Mouse (Mus musculus): Measurements from ENCODE around the gene Tm6sf2. TPM values are rescaled to one million over a fixed set of nuclear protein-coding genes. Genes with fewer than 3 reads are reported as not detected.
"Not testable (repeated sequence)": the region's sequence is repeated elsewhere in the genome, so short reads cannot be mapped to it uniquely, and the experiment has no call there.

The Tm6sf2 gene
- 1.1 and 1.3 TPM in 2 replicates for polyA plus RNA-seq (2015; fragmentation: Nextera tagmentation; extraction: Ambion mirVana)

- peaks cover 49% of the 10 kb centered on the region for H3K36me3 ChIP-seq (ENCODE audit: poor library complexity, severe bottlenecking)
- peak within 1 kb of the TSS; percentile 25; the same call in 1 of the 2 replicates for H3K4me2 ChIP-seq
- no peak within 1 kb of the TSS for H3K4me3 ChIP-seq
- 11% methylated on average over 21 of the region's 27 CpGs for WGBS
- no peak within 1 kb of the TSS for H3K27ac ChIP-seq
- no peaks in the 10 kb centered on the region for H3K27me3 ChIP-seq
- no peaks in the 10 kb centered on the region for H3K9me3 ChIP-seq (replicated peaks)
- no peaks in the 10 kb centered on the region for H3K4me1 ChIP-seq
- ATAC-seq, result peak; percentile 53; the same call in 1 of the 2 replicates
- no peak within 1 kb of the TSS for H3K9ac ChIP-seq
These were observed at the start of gene Tm6sf2 for GRCm38 (mm10) chr8:70072441-70073069. Gene Tm6sf2, plus strand, starts transcription at chr8:70072924.

DNA sequence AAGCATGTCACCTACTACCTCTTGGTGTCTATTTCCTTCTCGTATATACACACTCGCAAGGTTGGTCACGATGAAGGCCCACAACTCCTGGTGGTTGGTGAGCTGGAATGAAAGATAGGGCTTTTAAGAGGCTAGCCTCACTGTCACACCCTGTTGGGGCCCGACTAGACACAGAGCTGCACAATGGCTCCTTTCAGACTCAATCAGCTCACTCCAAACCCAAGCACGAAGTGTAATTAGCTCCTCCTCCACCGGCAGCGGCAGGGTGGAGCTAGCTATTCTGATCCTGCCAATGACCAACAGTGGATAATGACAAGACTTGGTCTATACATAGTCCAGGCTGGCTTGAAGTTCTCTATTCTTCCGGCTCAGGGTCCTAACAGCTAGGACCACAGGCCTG, 49.1 kb upstream of the Tm6sf2 start:
- H3K4me1 ChIP-seq, result no peaks in the 10 kb centered on the region
- H3K27ac ChIP-seq, result no peak overlapping the region
- no peak for ATAC-seq
- H3K4me2 ChIP-seq, result no peak overlapping the region
- WGBS, result 49% methylated on average over 8 of the region's 8 CpGs
- H3K9me3 ChIP-seq (replicated peaks), result no peaks in the 10 kb centered on the region
- H3K27me3 ChIP-seq, result no peaks in the 10 kb centered on the region
- no peak overlapping the region for H3K4me3 ChIP-seq
- H3K36me3 ChIP-seq (ENCODE audit: poor library complexity, severe bottlenecking), result peaks cover 100% of the 10 kb centered on the region
- no peak overlapping the region for H3K9ac ChIP-seq

GRCm38 (mm10) chr8:70026151-70026550, 46.6 kb upstream of the Tm6sf2 start:
- 88% methylated on average over 2 of the region's 2 CpGs for WGBS
- Histone ChIP-seq H3K4me2 (no peak overlapping the region), H3K9ac (no peak overlapping the region), H3K9me3 (replicated peaks) (no peaks in the 10 kb centered on the region), H3K4me1 (no peaks in the 10 kb centered on the region), H3K27ac (no peak overlapping the region), H3K36me3 (ENCODE audit: poor library complexity, severe bottlenecking) (peaks cover 100% of the 10 kb centered on the region), H3K27me3 (no peaks in the 10 kb centered on the region), H3K4me3 (no peak overlapping the region)
- ATAC-seq, result no peak

DNA sequence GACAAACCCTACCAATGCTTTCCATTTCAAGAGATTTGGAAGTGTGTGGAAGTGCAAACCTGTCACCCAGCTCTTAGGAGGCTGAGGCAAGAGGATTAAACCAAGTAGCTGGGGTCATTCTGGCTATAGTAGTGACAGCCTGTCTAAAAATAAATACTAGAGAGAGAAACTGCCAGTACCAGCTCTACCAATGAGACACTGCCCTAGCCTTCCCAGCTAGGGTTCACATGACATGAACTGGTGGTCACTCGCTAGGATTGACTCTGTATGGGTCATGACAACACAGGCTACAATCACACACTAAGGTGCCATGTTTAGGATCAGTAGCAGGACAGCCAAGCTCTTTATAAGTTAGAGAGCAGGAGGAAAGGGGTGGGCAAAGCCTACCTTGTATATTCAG, 42.5 kb upstream of the Tm6sf2 start:
- no peak for ATAC-seq

GRCm38 (mm10) chr8:70037994-70038393, 34.7 kb upstream of the Tm6sf2 start:
- no peak overlapping the region for H3K4me2 ChIP-seq
- WGBS, result 91% methylated on average over 1 of the region's 1 CpGs
- no peak for ATAC-seq
- H3K4me1 ChIP-seq, result peaks cover 25% of the 10 kb centered on the region
- H3K36me3 ChIP-seq (ENCODE audit: poor library complexity, severe bottlenecking), result peaks cover 14% of the 10 kb centered on the region
- no peak overlapping the region for H3K27ac ChIP-seq
- no peaks in the 10 kb centered on the region for H3K9me3 ChIP-seq (replicated peaks)
- H3K27me3 ChIP-seq, result no peaks in the 10 kb centered on the region
- no peak overlapping the region for H3K4me3 ChIP-seq
- H3K9ac ChIP-seq, result no peak overlapping the region

More for the DNA sequence above, 42.5 kb upstream of the Tm6sf2 start:
- Histone ChIP-seq H3K27ac (no peak overlapping the region), H3K9me3 (replicated peaks) (no peaks in the 10 kb centered on the region), H3K4me3 (no peak overlapping the region), H3K4me2 (no peak overlapping the region), H3K9ac (no peak overlapping the region), H3K4me1 (no peaks in the 10 kb centered on the region), H3K27me3 (no peaks in the 10 kb centered on the region), H3K36me3 (ENCODE audit: poor library complexity, severe bottlenecking) (peaks cover 77% of the 10 kb centered on the region)
- WGBS, result 96% methylated on average over 1 of the region's 1 CpGs

- Histone ChIP-seq H3K27ac (peak overlapping the region; percentile 41; the same call in 1 of the 2 replicates), H3K4me3 (peak overlapping the region; percentile 90), H3K4me2 (peak overlapping the region; percentile 86), H3K9me3 (replicated peaks) (no peaks in the 10 kb centered on the region), H3K36me3 (ENCODE audit: poor library complexity, severe bottlenecking) (0 out of 2 replicates have a peak, but pooled peaks cover 6% of the 10 kb centered on the region), H3K9ac (peak overlapping the region; percentile 94), H3K27me3 (no peaks in the 10 kb centered on the region), H3K4me1 (peaks cover 39% of the 10 kb centered on the region)
- peak; percentile 23 for ATAC-seq
- WGBS, result 1% methylated on average over 47 of the region's 47 CpGs
These were observed 30.7 kb upstream of the Tm6sf2 start for GRCm38 (mm10) chr8:70041885-70042546.

DNA sequence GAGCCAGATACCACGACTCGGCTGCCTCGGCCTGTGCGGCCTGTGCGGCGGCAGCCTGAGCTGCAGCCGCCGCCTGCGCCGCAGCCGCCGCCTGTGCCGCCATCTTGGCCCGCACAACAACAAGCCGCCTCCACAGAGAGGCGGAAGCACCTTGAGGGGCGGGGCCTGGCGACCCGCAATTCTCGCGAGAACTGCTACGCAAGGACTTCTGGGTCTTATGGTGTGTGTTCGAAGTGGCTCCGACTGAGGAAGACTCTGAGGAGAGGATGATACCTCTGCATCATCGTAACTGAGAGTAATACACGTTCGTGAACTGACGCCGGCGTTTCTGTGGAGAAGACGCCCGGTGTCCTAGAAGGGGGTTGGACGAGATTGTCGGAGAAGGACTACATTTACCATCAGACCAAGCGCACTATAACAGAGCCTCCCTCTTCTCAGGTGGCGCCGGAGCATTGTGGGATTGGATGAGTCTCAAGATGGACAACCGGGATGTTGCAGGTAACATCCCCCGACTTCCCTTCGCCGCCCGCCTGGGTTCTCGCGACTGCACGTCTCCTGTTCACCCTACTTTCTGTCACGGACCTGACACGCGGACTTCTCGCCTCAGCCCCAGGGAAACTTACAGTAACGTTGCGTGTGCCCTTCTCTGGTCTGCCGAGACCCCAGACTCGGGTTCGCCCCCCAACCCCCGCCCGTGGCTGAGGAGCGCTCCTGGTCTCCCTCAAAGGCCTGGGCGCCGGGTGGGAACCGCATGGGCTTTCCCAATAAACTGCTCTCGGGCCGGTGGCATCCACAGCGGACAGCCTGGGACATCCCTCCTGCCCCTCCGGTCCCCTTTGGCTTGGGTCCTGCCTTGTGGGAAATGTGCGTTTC, 29.9 kb upstream of the Tm6sf2 start, which contains the start of the genes Mau2 and Sugp1:
Gene Mau2, minus strand, starts transcription at position 152 of the 873 bp plus-strand sequence.
Gene Sugp1, plus strand, starts transcription at position 231 of the 873 bp plus-strand sequence.
- Histone ChIP-seq H3K4me2 (peak within 1 kb of the TSS; percentile 86), H3K9me3 (replicated peaks) (no peaks in the 10 kb centered on the region), H3K27ac (peak within 1 kb of the TSS; percentile 80), H3K4me3 (peak within 1 kb of the TSS; percentile 90), H3K27me3 (no peaks in the 10 kb centered on the region), H3K9ac (peak within 1 kb of the TSS; percentile 94), H3K36me3 (ENCODE audit: poor library complexity, severe bottlenecking) (0 out of 2 replicates have a peak, but pooled peaks cover 6% of the 10 kb centered on the region), H3K4me1 (peaks cover 39% of the 10 kb centered on the region)
- under 1% methylated on average over 65 of the region's 65 CpGs for WGBS
- peak; percentile 98 for ATAC-seq

DNA sequence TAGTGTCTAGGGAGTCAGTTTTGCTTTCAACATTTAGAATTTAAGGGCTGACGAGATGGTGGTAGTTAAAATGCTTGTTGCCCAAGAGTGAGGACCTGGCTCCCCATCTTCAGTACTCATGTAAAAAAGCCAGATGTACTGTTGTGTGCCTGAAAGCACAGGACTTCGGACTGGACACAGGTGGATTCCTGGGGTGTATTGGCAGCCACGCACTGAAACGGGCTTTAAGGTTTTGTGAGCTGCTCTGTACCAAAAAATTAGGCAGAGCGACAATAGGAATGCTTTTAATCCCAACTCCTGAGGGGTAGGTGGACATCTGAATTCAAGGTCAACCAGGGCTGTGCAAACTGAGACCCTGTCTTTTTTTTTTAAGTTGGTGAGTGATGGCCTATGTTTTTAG, 28.7 kb upstream of the Tm6sf2 start:
- no peak overlapping the region for H3K27ac ChIP-seq
- H3K4me2 ChIP-seq, result peak overlapping the region; percentile 86
- peak overlapping the region; percentile 90 for H3K4me3 ChIP-seq
- H3K27me3 ChIP-seq, result no peaks in the 10 kb centered on the region
- 91% methylated on average over 5 of the region's 5 CpGs for WGBS
- H3K9me3 ChIP-seq (replicated peaks), result no peaks in the 10 kb centered on the region
- peaks cover 39% of the 10 kb centered on the region for H3K4me1 ChIP-seq
- H3K36me3 ChIP-seq (ENCODE audit: poor library complexity, severe bottlenecking), result peaks cover 6% of the 10 kb centered on the region; the same call in 1 of the 2 replicates
- no peak for ATAC-seq
- peak overlapping the region; percentile 94; the same call in 1 of the 2 replicates for H3K9ac ChIP-seq

GRCm38 (mm10) chr8:70049662-70050061, 23.1 kb upstream of the Tm6sf2 start:
- Histone ChIP-seq H3K4me1 (no peaks in the 10 kb centered on the region), H3K4me2 (no peak overlapping the region), H3K36me3 (ENCODE audit: poor library complexity, severe bottlenecking) (peaks cover 60% of the 10 kb centered on the region), H3K27me3 (no peaks in the 10 kb centered on the region), H3K27ac (no peak overlapping the region), H3K9me3 (replicated peaks) (no peaks in the 10 kb centered on the region), H3K4me3 (no peak overlapping the region), H3K9ac (no peak overlapping the region)
- ATAC-seq, result no peak

DNA sequence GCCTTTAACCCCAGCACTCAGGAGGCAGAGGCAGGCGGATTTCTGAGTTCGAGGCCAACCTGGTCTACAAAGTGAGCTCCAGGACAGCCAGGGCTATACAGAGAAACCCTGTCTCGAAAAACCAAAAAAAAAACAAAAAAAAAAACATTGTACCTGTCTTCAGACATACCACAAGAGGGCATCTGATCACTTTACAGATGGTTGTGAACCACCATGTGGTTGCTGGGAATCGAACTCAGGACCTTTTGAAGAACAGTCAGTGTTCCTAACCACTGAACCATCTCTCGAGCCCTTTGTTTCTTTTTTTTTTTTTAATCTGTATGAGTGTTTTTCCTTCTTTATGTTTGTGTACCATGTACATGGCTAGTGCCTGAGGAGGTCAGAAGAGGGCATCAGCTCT, 22.3 kb upstream of the Tm6sf2 start:
- not testable (repeated sequence) for H3K27me3 ChIP-seq; H3K27ac ChIP-seq; H3K9me3 ChIP-seq (replicated peaks); ATAC-seq; H3K4me2 ChIP-seq; H3K9ac ChIP-seq; H3K4me3 ChIP-seq; H3K4me1 ChIP-seq
- 91% methylated on average over 5 of the region's 5 CpGs for WGBS
- H3K36me3 ChIP-seq (ENCODE audit: poor library complexity, severe bottlenecking), result peaks cover 68% of the 10 kb centered on the region

DNA sequence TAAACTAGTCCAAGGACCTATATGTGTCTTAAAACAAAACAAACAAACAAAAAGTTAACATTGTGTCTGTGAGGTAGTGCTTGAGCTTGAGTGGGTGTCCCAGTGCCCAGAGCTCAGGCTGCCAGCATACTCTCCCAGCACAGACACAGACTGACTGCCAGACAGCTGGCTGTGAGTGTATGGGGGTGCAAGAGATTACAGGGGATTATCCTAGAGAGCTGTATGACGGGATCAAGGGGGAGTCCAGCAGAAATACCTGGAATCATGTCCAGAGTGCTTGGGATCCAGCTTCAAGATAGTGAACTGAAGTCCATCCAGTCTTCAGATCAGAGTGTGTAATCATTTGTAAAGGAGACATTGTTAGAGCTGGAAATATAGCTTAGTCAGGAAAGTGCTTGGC, 15.0 kb upstream of the Tm6sf2 start:
- no peak for ATAC-seq
- no peak overlapping the region for H3K27ac ChIP-seq
- no peak overlapping the region for H3K9ac ChIP-seq
- H3K27me3 ChIP-seq, result no peaks in the 10 kb centered on the region
- no peak overlapping the region for H3K4me2 ChIP-seq
- H3K36me3 ChIP-seq (ENCODE audit: poor library complexity, severe bottlenecking), result peaks cover 97% of the 10 kb centered on the region
- H3K4me1 ChIP-seq, result no peaks in the 10 kb centered on the region
- 74% methylated on average over 1 of the region's 1 CpGs for WGBS
- H3K4me3 ChIP-seq, result no peak overlapping the region
- no peaks in the 10 kb centered on the region for H3K9me3 ChIP-seq (replicated peaks)
